Mouse (Mus musculus): Measurements from ENCODE around the gene Xylt1. TPM values are rescaled to one million over a fixed set of nuclear protein-coding genes. Genes with fewer than 3 reads are reported as not detected.

The Xylt1 gene
- polyA plus RNA-seq, 1 experiment from 2014 or later, result 1.4 TPM

DNA sequence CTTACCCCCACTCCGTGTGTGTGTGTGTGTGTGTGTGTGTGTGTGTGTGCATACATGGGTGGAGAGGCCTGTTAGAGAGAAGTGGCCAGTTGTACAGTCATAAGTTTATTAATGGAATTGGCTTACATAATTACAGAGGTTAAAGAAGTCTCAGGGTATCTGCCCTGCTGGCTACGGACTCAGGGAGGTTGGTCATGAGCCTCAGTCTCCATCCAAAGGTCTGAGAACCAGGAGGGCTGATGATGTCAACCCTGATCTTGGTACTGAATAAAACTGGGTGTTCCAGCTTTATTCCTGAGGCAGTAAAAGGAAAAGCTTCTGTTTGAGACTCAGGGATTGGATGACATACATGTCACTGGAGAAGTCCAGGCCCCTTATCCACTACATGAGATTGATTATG, 39.1 kb downstream of the Xylt1 start:
- Histone ChIP-seq H3K27me3 (replicated peaks) (no peaks in the 10 kb centered on the region), H3K9me3 (replicated peaks) (no peaks in the 10 kb centered on the region), H3K4me1 (replicated peaks) (peaks cover 30% of the 10 kb centered on the region), H3K4me2 (no peak overlapping the region), H3K4me3 (no peak overlapping the region), H3K27ac (ENCODE audit: poor library complexity, severe bottlenecking) (no peak overlapping the region), H3K36me3 (no peaks in the 10 kb centered on the region), H3K9ac (no peak overlapping the region)
- no peak for ATAC-seq (ENCODE audit: insufficient number of reproducible peaks, low FRiP score)
- 74% methylated on average over 2 of the region's 2 CpGs for WGBS

DNA sequence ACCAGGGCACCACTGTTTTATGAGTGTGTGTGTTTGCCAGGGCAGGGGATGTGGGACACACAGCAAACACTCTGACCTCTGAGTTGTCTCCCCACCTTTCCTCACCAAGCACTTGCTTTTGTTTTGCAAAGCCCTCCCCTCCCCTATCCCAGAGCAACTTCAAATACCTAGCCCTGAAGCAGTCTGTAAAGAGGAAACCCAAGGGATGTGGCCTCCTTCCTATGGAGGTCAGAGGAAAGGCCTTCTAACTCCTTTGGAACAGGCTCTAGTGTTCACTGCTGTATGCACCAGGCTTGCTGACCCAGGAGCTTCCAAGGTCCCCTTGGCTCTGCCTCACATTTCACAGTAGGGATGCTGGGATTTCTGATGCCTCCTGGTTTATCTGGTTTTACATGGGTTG, 39.5 kb downstream of the Xylt1 start:
- ATAC-seq (ENCODE audit: insufficient number of reproducible peaks, low FRiP score), result no peak

GRCm38 (mm10) chr7:117420836-117421566, 40.2 kb downstream of the Xylt1 start:
- ATAC-seq (ENCODE audit: insufficient number of reproducible peaks, low FRiP score), result no peak
- Histone ChIP-seq H3K4me3 (no peak overlapping the region), H3K9me3 (replicated peaks) (no peaks in the 10 kb centered on the region), H3K4me2 (no peak overlapping the region), H3K27ac (ENCODE audit: poor library complexity, severe bottlenecking) (no peak overlapping the region), H3K27me3 (replicated peaks) (no peaks in the 10 kb centered on the region), H3K4me1 (replicated peaks) (peaks cover 25% of the 10 kb centered on the region), H3K9ac (no peak overlapping the region), H3K36me3 (no peaks in the 10 kb centered on the region)
- 50% methylated on average over 11 of the region's 11 CpGs for WGBS

More for the DNA sequence above, 39.5 kb downstream of the Xylt1 start:
- Histone ChIP-seq H3K4me1 (replicated peaks) (peaks cover 26% of the 10 kb centered on the region), H3K36me3 (no peaks in the 10 kb centered on the region), H3K9ac (no peak overlapping the region), H3K27me3 (replicated peaks) (no peaks in the 10 kb centered on the region), H3K9me3 (replicated peaks) (no peaks in the 10 kb centered on the region), H3K4me2 (no peak overlapping the region), H3K4me3 (no peak overlapping the region), H3K27ac (ENCODE audit: poor library complexity, severe bottlenecking) (no peak overlapping the region)

- H3K27me3 ChIP-seq (replicated peaks), result no peaks in the 10 kb centered on the region
- no peak overlapping the region for H3K4me3 ChIP-seq
- no peak overlapping the region for H3K27ac ChIP-seq (ENCODE audit: poor library complexity, severe bottlenecking)
- H3K4me2 ChIP-seq, result no peak overlapping the region
- H3K9ac ChIP-seq, result no peak overlapping the region
- no peak for ATAC-seq (ENCODE audit: insufficient number of reproducible peaks, low FRiP score)
- peaks cover 36% of the 10 kb centered on the region for H3K4me1 ChIP-seq (replicated peaks)
- H3K9me3 ChIP-seq (replicated peaks), result no peaks in the 10 kb centered on the region
- H3K36me3 ChIP-seq, result no peaks in the 10 kb centered on the region
- WGBS, result 72% methylated on average over 4 of the region's 4 CpGs
Observed at GRCm38 (mm10) chr7:117424841-117425240, 44.1 kb downstream of the Xylt1 start.

- H3K27ac ChIP-seq (ENCODE audit: poor library complexity, severe bottlenecking), result no peak overlapping the region
- ATAC-seq (ENCODE audit: insufficient number of reproducible peaks, low FRiP score), result no peak
- no peak overlapping the region for H3K4me2 ChIP-seq
- peaks cover 34% of the 10 kb centered on the region for H3K4me1 ChIP-seq (replicated peaks)
- 66% methylated on average over 4 of the region's 4 CpGs for WGBS
- no peaks in the 10 kb centered on the region for H3K27me3 ChIP-seq (replicated peaks)
- H3K9ac ChIP-seq, result no peak overlapping the region
- no peaks in the 10 kb centered on the region for H3K9me3 ChIP-seq (replicated peaks)
- H3K36me3 ChIP-seq, result no peaks in the 10 kb centered on the region
- no peak overlapping the region for H3K4me3 ChIP-seq
Observed at GRCm38 (mm10) chr7:117426366-117426765, 45.6 kb downstream of the Xylt1 start.

DNA sequence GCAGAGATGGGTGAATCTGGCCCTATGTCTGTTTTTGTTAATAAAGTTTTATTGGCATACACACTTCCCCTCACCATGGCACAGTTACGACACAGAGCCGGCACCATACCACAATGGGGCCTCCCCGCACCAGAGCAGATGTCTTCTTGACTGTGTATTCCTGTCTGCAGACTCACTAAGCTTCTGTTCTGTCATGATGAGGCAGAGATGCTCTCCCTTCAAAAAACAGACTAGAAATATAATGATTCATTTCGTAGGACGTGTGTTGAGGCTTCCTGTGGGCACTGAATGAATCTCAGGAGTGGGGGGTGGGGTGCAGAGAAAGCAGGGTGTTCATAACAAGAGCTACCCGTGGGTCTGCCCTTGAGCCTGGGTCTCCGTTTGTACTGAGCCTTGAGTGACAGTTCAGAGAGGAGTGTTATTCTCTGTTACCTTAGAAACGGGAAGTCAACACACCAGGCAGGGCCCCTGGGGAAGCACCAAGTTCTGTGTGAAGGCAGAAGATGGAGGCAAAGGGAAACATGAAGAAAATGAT, 48.0 kb downstream of the Xylt1 start:
- 38% methylated on average over 8 of the region's 8 CpGs for WGBS
- H3K27me3 ChIP-seq (replicated peaks), result no peaks in the 10 kb centered on the region

GRCm38 (mm10) chr7:117429483-117429882, 48.7 kb downstream of the Xylt1 start:
- Histone ChIP-seq H3K36me3 (no peaks in the 10 kb centered on the region), H3K27ac (ENCODE audit: poor library complexity, severe bottlenecking) (no peak overlapping the region), H3K27me3 (replicated peaks) (no peaks in the 10 kb centered on the region), H3K9ac (no peak overlapping the region), H3K4me1 (replicated peaks) (peaks cover 47% of the 10 kb centered on the region), H3K4me3 (no peak overlapping the region), H3K4me2 (no peak overlapping the region), H3K9me3 (replicated peaks) (no peaks in the 10 kb centered on the region)
- 68% methylated on average over 5 of the region's 5 CpGs for WGBS
- ATAC-seq (ENCODE audit: insufficient number of reproducible peaks, low FRiP score), result no peak

More for the DNA sequence above, 48.0 kb downstream of the Xylt1 start:
- H3K4me1 ChIP-seq (replicated peaks), result peaks cover 42% of the 10 kb centered on the region
- H3K27ac ChIP-seq (ENCODE audit: poor library complexity, severe bottlenecking), result peak overlapping the region; percentile 43
- H3K4me2 ChIP-seq, result peak overlapping the region; percentile 1; the same call in 1 of the 2 replicates
- H3K36me3 ChIP-seq, result no peaks in the 10 kb centered on the region
- ATAC-seq (ENCODE audit: insufficient number of reproducible peaks, low FRiP score), result peak; percentile 60; the same call in 1 of the 2 replicates
- no peak overlapping the region for H3K4me3 ChIP-seq
- no peaks in the 10 kb centered on the region for H3K9me3 ChIP-seq (replicated peaks)
- H3K9ac ChIP-seq, result no peak overlapping the region

GRCm38 (mm10) chr7:117429895-117430294, 49.1 kb downstream of the Xylt1 start:
- no peaks in the 10 kb centered on the region for H3K27me3 ChIP-seq (replicated peaks)
- no peaks in the 10 kb centered on the region for H3K9me3 ChIP-seq (replicated peaks)
- H3K27ac ChIP-seq (ENCODE audit: poor library complexity, severe bottlenecking), result 0 out of 2 replicates have a peak overlapping the region, but pooled peaks have one; percentile 7
- no peak for ATAC-seq (ENCODE audit: insufficient number of reproducible peaks, low FRiP score)
- no peak overlapping the region for H3K9ac ChIP-seq
- H3K36me3 ChIP-seq, result no peaks in the 10 kb centered on the region
- WGBS, result 70% methylated on average over 3 of the region's 3 CpGs
- H3K4me2 ChIP-seq, result no peak overlapping the region
- peaks cover 47% of the 10 kb centered on the region for H3K4me1 ChIP-seq (replicated peaks)
- no peak overlapping the region for H3K4me3 ChIP-seq

DNA sequence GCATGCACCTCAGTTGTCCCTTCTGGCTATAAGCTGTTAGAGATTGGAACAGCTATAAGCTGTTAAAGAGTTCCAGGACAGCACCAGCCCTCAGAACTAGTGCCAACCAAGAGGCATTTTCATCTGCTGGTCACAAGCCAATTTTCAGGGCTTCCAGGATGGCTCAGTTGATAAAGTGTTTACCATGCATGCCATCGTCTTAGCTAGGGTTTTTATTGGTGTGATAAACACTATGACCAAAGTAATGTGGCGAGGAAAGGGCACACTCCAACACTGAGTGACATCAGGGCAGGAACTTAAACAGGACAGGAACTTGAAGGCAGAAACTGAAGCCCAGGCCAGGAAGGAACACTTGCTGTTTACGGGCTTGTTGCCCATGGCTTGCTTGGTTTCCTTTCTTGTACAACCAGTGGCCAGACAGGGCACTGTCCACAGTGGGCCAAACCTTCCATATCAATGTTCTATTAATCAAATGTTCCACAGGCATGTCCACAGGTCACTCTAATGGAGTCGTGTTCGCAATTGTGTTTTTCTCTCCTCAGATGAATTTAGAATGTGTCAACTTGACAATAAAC, 49.7 kb downstream of the Xylt1 start:
- H3K4me3 ChIP-seq, result no peak overlapping the region
- no peaks in the 10 kb centered on the region for H3K27me3 ChIP-seq (replicated peaks)
- no peak overlapping the region for H3K9ac ChIP-seq
- no peak overlapping the region for H3K4me2 ChIP-seq
- no peaks in the 10 kb centered on the region for H3K36me3 ChIP-seq
- no peak for ATAC-seq (ENCODE audit: insufficient number of reproducible peaks, low FRiP score)
- WGBS, result 81% methylated on average over 5 of the region's 5 CpGs
- H3K9me3 ChIP-seq (replicated peaks), result no peaks in the 10 kb centered on the region
- H3K4me1 ChIP-seq (replicated peaks), result peaks cover 52% of the 10 kb centered on the region
- 0 out of 2 replicates have a peak overlapping the region, but pooled peaks have one; percentile 7 for H3K27ac ChIP-seq (ENCODE audit: poor library complexity, severe bottlenecking)

DNA sequence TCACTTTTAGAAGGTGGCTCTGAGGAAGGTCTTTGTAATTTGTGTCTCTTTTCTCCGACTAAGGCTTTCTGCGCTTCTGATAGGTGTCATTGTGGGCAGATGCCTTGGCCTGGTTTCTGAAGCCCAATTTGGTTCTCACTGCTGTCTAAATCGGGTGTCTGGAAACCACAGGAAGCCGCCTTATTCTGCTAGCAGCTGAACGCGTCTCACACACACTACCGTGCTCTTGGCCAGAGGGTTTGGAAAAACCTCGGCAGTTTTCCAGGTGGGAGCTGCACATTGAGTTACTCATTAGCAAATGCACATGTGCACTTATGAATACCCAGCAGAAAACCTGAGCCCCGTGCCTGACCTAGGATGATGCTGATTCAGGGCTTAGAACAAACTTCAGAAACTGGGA, 52.9 kb downstream of the Xylt1 start:
- Histone ChIP-seq H3K27ac (ENCODE audit: poor library complexity, severe bottlenecking) (no peak overlapping the region), H3K4me2 (no peak overlapping the region), H3K27me3 (replicated peaks) (no peaks in the 10 kb centered on the region), H3K36me3 (no peaks in the 10 kb centered on the region), H3K9me3 (replicated peaks) (no peaks in the 10 kb centered on the region), H3K4me1 (replicated peaks) (peaks cover 55% of the 10 kb centered on the region), H3K9ac (no peak overlapping the region), H3K4me3 (no peak overlapping the region)
- WGBS, result 73% methylated on average over 9 of the region's 9 CpGs
- no peak for ATAC-seq (ENCODE audit: insufficient number of reproducible peaks, low FRiP score)

GRCm38 (mm10) chr7:117435091-117435490, 54.3 kb downstream of the Xylt1 start:
- peak overlapping the region; percentile 28; the same call in 1 of the 2 replicates for H3K27ac ChIP-seq (ENCODE audit: poor library complexity, severe bottlenecking)
- WGBS, result 92% methylated on average over 3 of the region's 3 CpGs
- ATAC-seq (ENCODE audit: insufficient number of reproducible peaks, low FRiP score), result no peak
- H3K9ac ChIP-seq, result no peak overlapping the region
- no peaks in the 10 kb centered on the region for H3K9me3 ChIP-seq (replicated peaks)
- no peak overlapping the region for H3K4me2 ChIP-seq
- H3K4me1 ChIP-seq (replicated peaks), result peaks cover 42% of the 10 kb centered on the region
- H3K4me3 ChIP-seq, result no peak overlapping the region
- H3K36me3 ChIP-seq, result no peaks in the 10 kb centered on the region
- H3K27me3 ChIP-seq (replicated peaks), result no peaks in the 10 kb centered on the region
